Mouse (Mus musculus): Measurements from ENCODE around the gene Cltc.
"Not testable (repeated sequence)": the region's sequence is repeated elsewhere in the genome, so short reads cannot be mapped to it uniquely, and the experiment has no call there.

Cltc gene

DNA sequence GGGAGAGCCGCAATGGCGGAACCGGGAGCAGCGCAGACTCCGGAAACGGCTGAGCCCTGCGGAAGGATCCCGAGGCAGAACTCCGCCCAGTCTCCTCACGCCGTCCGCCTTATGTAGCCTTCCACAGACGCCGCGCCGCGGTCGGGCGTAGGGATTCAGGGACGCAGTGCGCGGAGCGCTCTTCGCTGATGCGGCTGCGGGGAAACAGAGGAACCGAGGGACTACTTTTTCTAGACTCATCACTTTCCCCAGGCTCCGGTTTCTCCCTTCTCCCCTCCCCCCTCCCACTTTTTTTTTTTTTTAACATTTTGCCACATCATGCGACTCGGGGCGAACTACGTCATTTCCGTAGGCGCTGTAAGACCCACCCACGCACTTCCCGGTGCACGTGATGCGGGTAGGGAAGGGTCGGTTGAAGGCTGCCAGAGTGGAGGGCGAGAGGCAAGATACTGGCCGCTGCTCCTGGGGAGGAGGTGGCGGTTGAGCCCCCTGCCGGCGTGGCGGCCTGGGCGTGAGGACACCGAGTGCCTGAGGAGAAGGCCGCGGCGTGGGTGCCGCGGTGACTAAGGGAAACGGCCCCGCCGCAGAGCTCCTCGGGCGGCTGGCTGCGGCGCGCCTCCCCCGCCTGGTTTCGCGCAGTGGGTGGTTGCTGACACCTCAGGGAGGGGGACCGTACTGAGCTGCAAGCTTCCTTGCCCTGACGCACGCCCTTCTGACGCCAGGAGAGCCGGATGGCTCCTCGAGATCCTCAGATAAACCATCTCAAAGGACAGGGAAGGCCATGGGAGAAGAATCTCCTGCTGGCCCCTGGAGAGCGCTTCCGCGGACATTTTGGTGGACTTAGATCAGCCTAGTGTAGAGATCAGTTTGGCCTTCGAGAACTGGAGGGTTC is at the start of gene Cltc:
Gene Cltc (minus strand): TSS at position 86 of the 892 bp plus-strand sequence.
- DNase-seq (ENCODE audit: inconsistent ontology term): peak; percentile 100

GRCm38 (mm10) chr11:86807001-86807477 is 49.7 kb upstream of the Cltc start:
- peak; percentile 72 for DNase-seq (ENCODE audit: inconsistent ontology term)

DNA sequence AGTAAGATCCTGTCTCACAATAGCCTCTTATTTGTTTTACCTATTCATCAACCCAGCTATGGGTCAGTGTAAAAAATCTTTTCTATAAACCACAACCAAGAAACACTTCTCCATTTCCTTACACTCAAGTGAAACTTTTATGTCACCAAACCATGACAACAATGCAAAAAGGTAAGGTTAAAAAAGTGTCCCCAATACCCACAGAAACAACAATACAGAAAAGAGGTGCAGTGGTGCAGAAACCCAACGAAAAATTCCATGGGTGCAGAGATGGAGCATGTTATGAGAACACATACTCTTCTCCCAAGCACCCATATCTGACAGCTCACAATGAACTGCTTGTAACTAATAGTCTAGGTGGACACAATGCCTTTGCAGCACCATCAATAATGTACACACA is 36.8 kb upstream of the Cltc start:
- no peak for DNase-seq (ENCODE audit: inconsistent ontology term)

- DNase-seq (ENCODE audit: inconsistent ontology term): not testable (repeated sequence)
Measured at GRCm38 (mm10) chr11:86787436-86787835, 30.1 kb upstream of the Cltc start.

GRCm38 (mm10) chr11:86785767-86786166 is 28.4 kb upstream of the Cltc start:
- no peak for DNase-seq (ENCODE audit: inconsistent ontology term)

- DNase-seq (ENCODE audit: inconsistent ontology term): no peak
Measured at GRCm38 (mm10) chr11:86769884-86770283, 12.5 kb upstream of the Cltc start.

- no peak for DNase-seq (ENCODE audit: inconsistent ontology term)
Measured at GRCm38 (mm10) chr11:86764501-86764900, 7.1 kb upstream of the Cltc start.

DNA sequence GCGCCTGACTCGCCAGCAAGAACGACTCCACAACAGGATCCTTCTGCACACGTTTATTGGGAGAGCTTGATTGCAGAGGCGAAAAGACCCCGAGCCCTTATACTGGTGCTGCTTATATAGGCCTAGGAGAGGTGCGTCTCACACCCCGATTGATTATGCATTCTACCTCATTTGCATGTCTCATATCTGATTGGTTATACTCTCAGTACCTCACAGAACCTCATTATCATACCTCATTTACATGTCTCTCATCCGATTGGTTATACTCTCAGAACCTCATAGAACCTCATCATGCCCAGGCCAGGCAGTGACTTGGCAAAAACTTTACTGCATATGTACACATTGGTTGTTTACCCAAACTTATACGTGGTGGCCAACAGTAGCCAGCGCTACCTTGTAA is 5.8 kb upstream of the Cltc start:
- DNase-seq (ENCODE audit: inconsistent ontology term): not testable (repeated sequence)

GRCm38 (mm10) chr11:86760357-86760756 is 3.0 kb upstream of the Cltc start:
- DNase-seq (ENCODE audit: inconsistent ontology term): no peak

DNA sequence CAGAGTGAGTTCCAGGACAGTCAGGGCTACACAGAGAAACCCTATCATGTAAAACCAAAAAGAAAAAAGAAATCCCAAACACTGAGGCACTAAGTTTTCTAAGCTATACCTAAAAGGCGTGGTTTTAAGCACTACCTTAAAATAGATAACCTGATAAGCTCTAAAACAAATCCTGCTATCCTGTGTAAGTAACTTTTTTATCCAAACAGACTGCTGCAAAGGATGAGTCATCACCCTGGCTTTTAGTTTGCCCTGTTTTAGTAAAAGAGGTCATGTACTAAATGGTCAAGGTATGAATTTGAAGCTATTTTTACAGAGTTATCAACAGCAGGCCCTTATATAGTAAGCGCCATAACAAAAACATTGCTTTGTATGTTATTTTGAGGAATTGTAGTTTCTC is 2.5 kb upstream of the Cltc start:
- peak; percentile 31 for DNase-seq (ENCODE audit: inconsistent ontology term)

- no peak for DNase-seq (ENCODE audit: inconsistent ontology term)
Measured at GRCm38 (mm10) chr11:86759226-86759625, 1.9 kb upstream of the Cltc start.

DNA sequence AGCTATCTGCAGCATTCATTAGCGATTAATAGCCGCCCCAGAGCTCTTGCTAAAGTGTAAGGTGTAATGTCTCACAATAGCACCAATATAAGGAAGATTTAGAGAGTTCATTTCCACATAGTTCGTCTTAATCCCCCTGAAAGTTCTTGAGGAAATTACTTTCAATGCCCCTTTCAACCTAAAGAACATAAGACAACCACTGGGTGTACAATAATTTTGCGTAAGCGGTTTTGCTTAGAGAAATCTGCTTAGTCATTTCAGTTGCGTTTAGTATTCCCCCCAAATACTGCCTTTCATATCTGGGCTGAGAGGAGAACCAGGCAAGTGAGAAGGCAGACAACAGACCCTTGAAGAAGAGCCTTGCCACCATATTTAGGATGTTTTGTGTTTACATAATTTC is 1.2 kb upstream of the Cltc start:
- no peak for DNase-seq (ENCODE audit: inconsistent ontology term)

- DNase-seq (ENCODE audit: inconsistent ontology term): no peak
Measured at GRCm38 (mm10) chr11:86757142-86757479, 254 bp downstream of the Cltc start.

- peak; percentile 35 for DNase-seq (ENCODE audit: inconsistent ontology term)
Measured at GRCm38 (mm10) chr11:86756156-86757141, 916 bp downstream of the Cltc start.

- DNase-seq (ENCODE audit: inconsistent ontology term): no peak
Measured at GRCm38 (mm10) chr11:86752404-86752803, 5.0 kb downstream of the Cltc start.

DNA sequence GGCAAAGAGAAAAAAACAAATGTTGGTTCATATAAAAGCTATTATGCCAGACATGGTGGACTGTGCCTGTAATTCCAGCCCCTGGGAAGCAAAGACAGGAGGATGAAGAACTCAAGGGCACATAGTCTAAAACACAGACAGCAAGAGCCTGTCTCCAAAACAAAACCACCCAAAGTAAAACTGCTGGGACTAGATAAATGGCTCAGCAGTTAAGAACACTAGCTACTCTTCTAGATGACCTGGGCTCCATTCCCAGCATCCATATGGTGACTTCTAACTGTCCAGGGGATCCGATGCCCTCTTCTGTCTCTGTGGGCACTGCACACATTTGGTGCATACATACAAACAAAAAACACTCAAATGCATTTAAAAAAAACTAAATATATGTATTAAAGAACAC is 6.4 kb downstream of the Cltc start:
- DNase-seq (ENCODE audit: inconsistent ontology term): no peak

- DNase-seq (ENCODE audit: inconsistent ontology term): no peak
Measured at GRCm38 (mm10) chr11:86749776-86750423, 7.5 kb downstream of the Cltc start.

DNA sequence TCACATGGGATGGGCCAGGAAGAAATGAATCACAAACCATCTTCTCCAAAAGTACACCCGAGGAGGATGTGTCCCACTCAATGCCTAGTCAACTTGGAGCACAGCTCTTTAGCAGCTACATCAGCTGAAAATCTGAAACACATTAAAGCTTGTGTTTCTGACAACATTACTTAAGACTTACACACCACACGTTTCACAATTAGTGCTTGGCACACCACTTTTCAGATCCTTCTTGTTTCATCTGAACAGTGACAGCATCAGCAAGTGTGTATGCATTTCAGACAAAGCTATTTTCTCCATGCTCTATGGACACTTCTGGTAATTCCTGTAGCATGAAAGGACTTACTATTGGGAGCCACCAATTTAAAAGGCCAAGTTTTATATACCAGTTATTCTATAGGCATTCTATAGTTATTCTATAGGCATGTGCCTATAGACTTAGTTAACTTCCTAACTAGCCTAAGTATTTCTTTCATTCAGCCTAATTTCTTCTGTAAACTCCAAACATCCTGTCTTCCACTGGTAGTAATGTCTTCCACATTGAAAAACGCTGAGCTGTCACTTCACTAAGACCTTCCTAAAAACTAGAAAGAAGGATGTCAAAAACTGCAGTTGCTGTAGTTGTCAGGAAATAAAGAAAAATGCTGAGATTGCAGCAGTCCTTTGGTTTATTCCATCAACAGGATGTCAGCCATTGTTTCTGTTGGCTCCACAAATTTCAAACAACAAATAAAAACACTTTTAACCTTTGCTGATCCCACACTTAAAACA is 11.5 kb downstream of the Cltc start:
- DNase-seq (ENCODE audit: inconsistent ontology term): no peak

GRCm38 (mm10) chr11:86742605-86743004 is 14.8 kb downstream of the Cltc start:
- no peak for DNase-seq (ENCODE audit: inconsistent ontology term)

DNA sequence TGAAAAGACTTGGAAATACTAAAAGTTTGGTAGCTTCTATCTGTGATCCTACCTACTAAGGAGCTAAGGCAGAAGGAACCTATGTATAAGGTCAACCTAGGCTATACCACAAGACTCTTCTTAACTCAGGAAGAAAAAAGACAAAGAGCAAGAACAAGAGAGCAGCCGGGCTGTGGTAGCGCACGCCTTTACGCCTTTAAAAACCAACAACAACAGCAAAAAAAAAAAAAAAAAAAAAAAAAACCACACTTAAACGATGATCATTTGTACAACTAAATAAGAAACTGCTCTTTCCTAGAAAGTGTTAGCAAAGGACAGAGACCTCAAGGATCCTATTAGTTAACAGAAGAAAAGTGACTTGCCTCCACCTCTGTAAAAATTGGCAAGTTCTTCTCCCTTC is 15.9 kb downstream of the Cltc start:
- no peak for DNase-seq (ENCODE audit: inconsistent ontology term)

DNA sequence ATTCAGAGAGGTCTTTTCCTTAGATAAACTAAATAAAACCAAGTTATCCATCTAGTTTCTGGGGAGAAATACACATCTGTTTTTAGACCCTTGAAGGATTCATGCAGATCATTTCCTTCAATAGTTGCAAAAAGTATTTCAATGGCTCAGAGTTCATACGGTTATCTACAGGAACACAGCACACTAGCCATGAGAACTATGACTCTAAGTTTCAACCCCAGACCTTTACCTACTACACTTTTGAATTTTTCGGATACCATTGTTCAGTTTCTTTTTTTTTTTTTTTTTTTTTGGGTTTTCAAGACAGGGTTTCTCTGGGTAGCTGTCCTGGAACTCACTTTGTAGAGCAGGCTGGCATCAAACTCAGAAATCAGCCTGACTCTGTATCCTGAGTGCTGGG is 17.9 kb downstream of the Cltc start:
- DNase-seq (ENCODE audit: inconsistent ontology term): no peak
